Mouse (Mus musculus) ovary, adult 18-20 months (tissue): ENCODE data around the gene Lgr5.

Experiments
- DNase-seq: peaks from one replicate; pipeline ENCODE4 v3.0.0; 2022; ENCODE audit warnings: low spot score, mixed read lengths

Lgr5 gene

DNA sequence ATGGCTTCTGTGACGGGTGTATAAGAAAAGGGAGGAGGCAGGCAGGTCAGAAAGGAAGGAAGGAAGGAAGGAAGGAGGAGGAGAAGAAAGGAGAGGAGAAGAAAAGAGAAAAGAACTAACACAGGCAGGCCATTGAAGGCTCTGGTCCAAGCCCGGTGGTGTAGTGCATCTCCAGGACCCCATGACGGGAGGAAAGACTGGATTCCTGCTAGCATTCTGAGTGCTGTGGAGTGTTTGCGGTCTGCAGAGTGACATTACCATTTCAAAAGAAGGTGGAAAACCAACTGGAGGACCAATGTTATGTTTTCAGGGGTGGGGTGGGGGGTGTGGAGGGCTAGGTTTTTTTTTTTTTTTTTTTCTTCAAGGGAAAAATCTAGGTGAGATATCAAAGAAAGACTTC is 165.6 kb downstream of the Lgr5 start:
- DNase-seq: no peak

DNA sequence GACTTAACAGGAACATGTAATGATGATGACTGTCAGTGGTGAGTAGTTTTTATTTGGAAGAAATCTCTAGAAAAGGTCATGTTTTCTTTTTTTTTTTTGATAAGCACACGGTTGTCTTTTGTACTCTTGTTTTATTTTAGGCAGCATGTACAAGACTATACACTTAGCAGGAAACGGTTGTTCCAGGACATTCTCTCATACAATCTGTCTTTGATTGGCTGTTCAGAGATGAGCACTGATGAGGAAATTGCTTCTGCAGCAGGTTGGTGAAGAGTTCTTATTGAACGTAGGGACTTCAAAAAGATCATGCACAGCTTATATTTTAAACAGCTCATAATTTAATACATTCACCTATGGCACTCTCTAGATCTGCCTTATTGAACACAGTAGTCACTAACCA is 173.5 kb downstream of the Lgr5 start:
- no peak for DNase-seq

GRCm38 (mm10) chr10:115413496-115413895 is 174.1 kb downstream of the Lgr5 start:
- no peak for DNase-seq

- no peak for DNase-seq
Measured at GRCm38 (mm10) chr10:115406393-115406792, 181.2 kb downstream of the Lgr5 start.
